Mouse (Mus musculus): ENCODE results near the gene Itga2. TPM values are rescaled to one million over a fixed set of nuclear protein-coding genes. Genes with fewer than 3 reads are reported as not detected.

Gene Itga2
- polyA plus RNA-seq, 2 experiments = 3.8 to 3.9 TPM

DNA sequence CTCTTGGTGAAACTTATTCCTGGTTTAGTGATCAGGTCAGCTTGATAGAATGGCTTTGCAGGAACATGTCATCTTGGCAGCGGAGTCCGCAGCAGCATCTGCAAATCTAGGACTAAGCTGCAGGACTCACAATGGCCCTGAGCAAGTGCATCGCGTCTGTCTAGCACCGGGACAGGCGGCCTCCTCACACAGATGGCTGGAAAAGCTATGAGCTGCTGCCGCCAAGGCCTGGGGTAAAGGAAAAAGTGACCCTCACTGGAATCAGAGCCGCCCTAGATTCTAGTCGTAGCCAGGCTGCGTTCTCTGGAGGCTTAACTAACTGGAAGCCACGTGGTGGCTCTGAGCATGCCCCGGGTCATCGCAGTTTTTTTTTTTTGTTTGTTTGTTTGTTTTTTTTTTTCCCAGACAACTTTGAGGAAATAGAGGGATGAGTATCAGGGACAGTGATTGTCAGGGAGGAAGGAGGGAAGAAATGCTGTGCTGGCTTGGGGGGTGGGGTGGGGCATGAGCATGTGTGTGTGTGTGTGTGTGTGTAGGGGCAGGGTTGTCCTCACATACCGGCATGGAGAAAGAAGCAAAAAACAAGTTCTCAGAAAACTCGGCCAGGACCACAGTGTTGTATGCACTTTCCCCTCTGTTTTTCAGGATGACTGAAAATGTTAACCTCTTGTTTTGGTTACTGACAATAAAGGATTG, 76.2 kb downstream of the Itga2 start:
- DNase-seq (ENCODE audit: low spot score) (no peak), ATAC-seq (ENCODE audit: low FRiP score, low read depth) (no peak)
- Histone ChIP-seq H3K27ac (replicated peaks; ENCODE audit: low read depth, low read length) (no peak overlapping the region), H3K9ac (ENCODE audit: low read depth, low read length, severe bottlenecking) (no peak overlapping the region), H3K4me1 (ENCODE audit: control insufficient read depth, insufficient read depth, low read length) (no peaks in the 10 kb centered on the region), H3K36me3 (ENCODE audit: control insufficient read depth, insufficient read depth, low read length) (no peaks in the 10 kb centered on the region), H3K27me3 (ENCODE audit: control insufficient read depth, insufficient read depth, low read length) (no peaks in the 10 kb centered on the region), H3K4me2 (replicated peaks; ENCODE audit: low read depth, low read length, severe bottlenecking) (no peak overlapping the region), H3K4me3 (replicated peaks; ENCODE audit: low read length) (no peak overlapping the region), H3K9me3 (ENCODE audit: control insufficient read depth, low read length) (no peaks in the 10 kb centered on the region)
- WGBS = 29% methylated on average over 15 of the region's 15 CpGs
- no peak for TF ChIP-seq POLR2A (IDR thresholded peaks at IDR 0.05; ENCODE audit: borderline replicate concordance, extremely low read depth, insufficient read depth, insufficient read length)

DNA sequence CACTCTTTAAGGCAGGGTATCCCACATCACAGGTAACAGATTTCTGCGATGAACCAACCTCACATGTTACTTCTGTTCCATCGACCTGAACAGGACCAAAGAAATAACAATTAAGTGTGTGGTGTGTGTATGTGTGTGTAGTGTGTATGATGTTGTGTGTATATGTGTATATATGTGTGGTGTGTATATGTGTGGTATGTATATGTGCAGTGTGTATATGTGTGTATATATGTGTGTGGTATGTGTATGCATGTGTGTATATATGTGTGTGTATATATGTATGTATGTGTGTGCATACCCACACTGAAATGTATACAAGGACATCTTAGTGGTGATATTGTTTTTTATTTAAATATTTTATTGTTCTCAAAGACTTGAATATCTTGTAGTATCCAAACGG, 77.5 kb downstream of the Itga2 start:
- H3K9ac ChIP-seq (ENCODE audit: low read depth, low read length, severe bottlenecking) = no peak overlapping the region
- DNase-seq (ENCODE audit: low spot score) (no peak), ATAC-seq (ENCODE audit: low FRiP score, low read depth) (no peak)
- H3K9me3 ChIP-seq (ENCODE audit: control insufficient read depth, low read length) = no peaks in the 10 kb centered on the region
- WGBS = 93% methylated on average over 3 of the region's 3 CpGs
- H3K36me3 ChIP-seq (ENCODE audit: control insufficient read depth, insufficient read depth, low read length) = no peaks in the 10 kb centered on the region
- H3K27me3 ChIP-seq (ENCODE audit: control insufficient read depth, insufficient read depth, low read length) = no peaks in the 10 kb centered on the region
- no peak for TF ChIP-seq POLR2A (IDR thresholded peaks at IDR 0.05; ENCODE audit: borderline replicate concordance, extremely low read depth, insufficient read depth, insufficient read length)
- H3K4me2 ChIP-seq (replicated peaks; ENCODE audit: low read depth, low read length, severe bottlenecking) = no peak overlapping the region
- no peak overlapping the region for H3K27ac ChIP-seq (replicated peaks; ENCODE audit: low read depth, low read length)
- no peak overlapping the region for H3K4me3 ChIP-seq (replicated peaks; ENCODE audit: low read length)
- no peaks in the 10 kb centered on the region for H3K4me1 ChIP-seq (ENCODE audit: control insufficient read depth, insufficient read depth, low read length)

DNA sequence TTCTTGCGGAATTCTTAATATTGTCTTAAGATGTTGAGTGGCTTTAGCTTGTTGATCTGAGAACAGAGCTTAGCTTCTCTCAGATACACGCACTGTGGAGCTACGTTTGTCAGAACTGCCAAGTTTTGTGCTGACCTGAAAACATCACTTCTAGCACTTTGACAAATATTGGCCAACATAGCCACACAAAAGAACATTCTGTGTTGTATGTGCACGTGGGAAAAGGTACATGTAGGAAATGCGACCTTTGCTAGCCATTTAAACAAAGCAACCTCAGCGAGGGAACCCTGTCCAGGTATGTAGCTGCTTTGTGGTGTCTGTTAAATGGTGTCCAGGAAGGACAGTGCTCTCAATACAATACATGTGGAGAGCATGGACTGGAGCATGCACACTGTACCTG, 77.9 kb downstream of the Itga2 start:
- ATAC-seq (ENCODE audit: low FRiP score, low read depth) (no peak), DNase-seq (ENCODE audit: low spot score) (no peak)
- Histone ChIP-seq H3K27me3 (ENCODE audit: control insufficient read depth, insufficient read depth, low read length) (no peaks in the 10 kb centered on the region), H3K4me3 (replicated peaks; ENCODE audit: low read length) (no peak overlapping the region), H3K27ac (replicated peaks; ENCODE audit: low read depth, low read length) (no peak overlapping the region), H3K9ac (ENCODE audit: low read depth, low read length, severe bottlenecking) (no peak overlapping the region), H3K9me3 (ENCODE audit: control insufficient read depth, low read length) (no peaks in the 10 kb centered on the region), H3K36me3 (ENCODE audit: control insufficient read depth, insufficient read depth, low read length) (no peaks in the 10 kb centered on the region), H3K4me1 (ENCODE audit: control insufficient read depth, insufficient read depth, low read length) (no peaks in the 10 kb centered on the region), H3K4me2 (replicated peaks; ENCODE audit: low read depth, low read length, severe bottlenecking) (no peak overlapping the region)
- 93% methylated on average over 6 of the region's 6 CpGs for WGBS
- TF ChIP-seq POLR2A (IDR thresholded peaks at IDR 0.05; ENCODE audit: borderline replicate concordance, extremely low read depth, insufficient read depth, insufficient read length) = no peak

DNA sequence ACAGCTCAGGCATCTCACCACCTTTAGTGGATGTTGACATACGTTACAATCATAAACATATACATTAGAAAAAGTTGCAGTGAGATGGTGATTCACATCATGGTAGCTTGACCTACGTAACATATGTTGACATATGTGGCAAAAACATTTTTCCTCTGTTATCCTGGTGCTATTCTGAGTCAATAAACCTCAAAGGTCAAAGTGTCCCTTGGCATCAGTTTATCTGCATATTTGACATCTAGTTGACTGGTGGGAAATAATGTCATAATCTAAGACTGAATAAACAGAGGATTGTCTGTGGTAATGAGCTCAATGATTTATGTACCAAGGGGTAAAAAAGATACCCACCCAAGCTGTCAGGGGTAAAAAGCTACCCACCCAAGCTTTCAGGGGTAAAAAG, 78.7 kb downstream of the Itga2 start:
- DNase-seq (ENCODE audit: low spot score) (no peak), ATAC-seq (ENCODE audit: low FRiP score, low read depth) (no peak)
- Histone ChIP-seq H3K9ac (ENCODE audit: low read depth, low read length, severe bottlenecking) (no peak overlapping the region), H3K4me2 (replicated peaks; ENCODE audit: low read depth, low read length, severe bottlenecking) (no peak overlapping the region), H3K27me3 (ENCODE audit: control insufficient read depth, insufficient read depth, low read length) (no peaks in the 10 kb centered on the region), H3K4me1 (ENCODE audit: control insufficient read depth, insufficient read depth, low read length) (no peaks in the 10 kb centered on the region), H3K27ac (replicated peaks; ENCODE audit: low read depth, low read length) (no peak overlapping the region), H3K4me3 (replicated peaks; ENCODE audit: low read length) (no peak overlapping the region), H3K36me3 (ENCODE audit: control insufficient read depth, insufficient read depth, low read length) (no peaks in the 10 kb centered on the region), H3K9me3 (ENCODE audit: control insufficient read depth, low read length) (no peaks in the 10 kb centered on the region)
- no peak for TF ChIP-seq POLR2A (IDR thresholded peaks at IDR 0.05; ENCODE audit: borderline replicate concordance, extremely low read depth, insufficient read depth, insufficient read length)
- WGBS = 92% methylated on average over 2 of the region's 2 CpGs

DNA sequence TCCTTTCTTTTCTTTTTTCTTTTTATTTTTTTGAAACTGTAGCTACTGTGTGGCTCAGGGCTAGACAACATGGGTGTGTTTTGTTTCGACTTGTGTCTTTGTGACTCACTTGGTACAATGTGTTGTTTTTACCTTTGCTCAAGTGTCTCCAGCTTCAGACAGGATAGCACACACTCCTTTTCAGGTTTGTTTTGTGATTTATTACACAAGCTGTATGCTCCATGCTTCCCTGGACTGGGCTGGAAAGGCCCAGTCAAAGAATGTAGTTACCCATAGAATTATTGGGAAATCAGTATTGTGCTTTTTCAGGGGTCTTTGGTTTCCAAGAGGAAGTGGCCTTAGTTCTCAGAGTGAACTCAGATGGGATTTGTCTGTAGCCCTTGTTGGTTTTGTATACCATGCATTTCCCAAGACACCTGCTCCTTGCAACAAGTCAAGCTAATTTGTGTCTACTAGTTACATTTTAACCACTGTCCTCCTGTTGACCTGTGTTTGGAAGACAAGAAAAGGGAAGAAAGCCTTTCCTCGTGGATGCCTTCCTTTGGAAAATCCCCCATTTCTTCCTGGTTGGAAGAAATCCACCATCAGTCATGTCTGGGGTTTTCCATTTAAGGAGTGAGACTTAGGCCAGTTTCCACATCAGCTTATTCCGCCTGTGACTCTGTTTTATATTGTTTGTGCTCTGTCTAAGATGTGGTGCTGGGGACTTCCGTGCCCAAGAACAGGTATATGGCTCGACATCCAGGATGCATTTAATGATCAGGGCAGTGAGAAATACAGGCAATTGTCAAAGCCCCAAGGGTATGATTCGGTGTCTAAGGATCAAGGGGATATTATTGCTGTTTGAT, 79.4 kb downstream of the Itga2 start:
- WGBS = 76% methylated on average over 6 of the region's 6 CpGs
- DNase-seq (ENCODE audit: low spot score) = no peak
- Histone ChIP-seq H3K27me3 (ENCODE audit: control insufficient read depth, insufficient read depth, low read length) (no peaks in the 10 kb centered on the region), H3K4me2 (replicated peaks; ENCODE audit: low read depth, low read length, severe bottlenecking) (no peak overlapping the region), H3K36me3 (ENCODE audit: control insufficient read depth, insufficient read depth, low read length) (no peaks in the 10 kb centered on the region), H3K4me1 (ENCODE audit: control insufficient read depth, insufficient read depth, low read length) (no peaks in the 10 kb centered on the region), H3K4me3 (replicated peaks; ENCODE audit: low read length) (no peak overlapping the region), H3K9me3 (ENCODE audit: control insufficient read depth, low read length) (no peaks in the 10 kb centered on the region), H3K27ac (replicated peaks; ENCODE audit: low read depth, low read length) (no peak overlapping the region), H3K9ac (ENCODE audit: low read depth, low read length, severe bottlenecking) (no peak overlapping the region)
- no peak for ATAC-seq (ENCODE audit: low FRiP score, low read depth)
- no peak for TF ChIP-seq POLR2A (IDR thresholded peaks at IDR 0.05; ENCODE audit: borderline replicate concordance, extremely low read depth, insufficient read depth, insufficient read length)
